Mouse (Mus musculus) liver, embryonic 14.5 days (tissue): ENCODE measurements around the gene Snu13. TPM values are rescaled to one million over a fixed set of nuclear protein-coding genes. Genes with fewer than 3 reads are reported as not detected.

Source experiments
- ATAC-seq: fragments of 200-750 bp; cut with Nextera tagmentation; 2 replicates; pipeline ENCODE4 v1.8.0; 2017; ENCODE audit warnings: moderate number of reproducible peaks, mild to moderate bottlenecking, moderate library complexity; ENCODE audit not compliant: insufficient read depth
- DNase-seq, 3 experiments: peaks; one replicate each; pipeline ENCODE4 v3.0.0-alpha.2; 2012 to 2013; ENCODE audit warnings: low read depth in 3 of 3, low spot score in 3 of 3
- H3K27ac ChIP-seq: fragments of 300-500 bp; sonication (generic); 2 replicates; pipeline ENCODE4 v1.5.1; 2014; ENCODE audit warnings: moderate library complexity, mild to moderate bottlenecking, control low read depth, inconsistent platforms
- H3K27me3 ChIP-seq: fragments of 300-500 bp; sonication (generic); 2 replicates; pipeline ENCODE4 v1.6.1; 2014; ENCODE audit warnings: mild to moderate bottlenecking, low read length, moderate library complexity; ENCODE audit not compliant: control insufficient read depth, insufficient read depth
- H3K36me3 ChIP-seq: fragments of 300-500 bp; sonication (generic); replicated peaks from 2 replicates; pipeline ENCODE4 v1.6.1; 2014; ENCODE audit warnings: low read depth; ENCODE audit not compliant: control insufficient read depth, insufficient read depth
- H3K4me1 ChIP-seq, 2 experiments: fragments of 200-500 bp in 1 of 2; fragments of 300-500 bp in 1 of 2; sonication (generic) in 1 of 2; replicated peaks; 2 replicates each; pipeline ENCODE4 v1.6.1; 2012 to 2014; ENCODE audit warnings: antibody characterized with exemption in 1 of 2, inconsistent platforms in 1 of 2, low read length in 1 of 2; ENCODE audit not compliant: control insufficient read depth in 2 of 2, insufficient read depth in 2 of 2
- H3K4me2 ChIP-seq: fragments of 300-500 bp; sonication (generic); 2 replicates; pipeline ENCODE4 v1.6.1; 2014; ENCODE audit warnings: low read depth, mild to moderate bottlenecking, control low read depth, moderate library complexity
- H3K4me3 ChIP-seq, 2 experiments: fragments of 200-500 bp in 1 of 2; fragments of 300-500 bp in 1 of 2; sonication (generic) in 1 of 2; 2 replicates each; pipeline ENCODE4 v1.5.1; 2012 to 2014; ENCODE audit warnings: low read depth in 2 of 2, low read length in 2 of 2, mild to moderate bottlenecking in 2 of 2, control low read depth in 1 of 2, inconsistent platforms in 1 of 2, moderate library complexity in 1 of 2; ENCODE audit not compliant: insufficient read depth in 1 of 2
- H3K9ac ChIP-seq: fragments of 300-500 bp; sonication (generic); replicated peaks from 2 replicates; pipeline ENCODE4 v1.6.1; 2014; ENCODE audit warnings: mild to moderate bottlenecking, control low read depth, moderate library complexity
- H3K9me3 ChIP-seq: fragments of 300-500 bp; sonication (generic); 2 replicates; pipeline ENCODE4 v1.6.1; 2016; ENCODE audit warnings: low read length, mixed read lengths; ENCODE audit not compliant: control insufficient read depth
- CTCF ChIP-seq: IDR thresholded peaks from 2 replicates; pipeline ENCODE4 v1.5.1; 2016; ENCODE audit warnings: antibody characterized with exemption, low read depth, control low read depth
- EP300 ChIP-seq: IDR thresholded peaks from 2 replicates; pipeline ENCODE4 v1.6.1; 2016; ENCODE audit warnings: antibody characterized with exemption, low read depth
- WGBS: fragments of 180-500 bp; shearing (Covaris S2); extraction: QIAGEN DNeasy Blood & Tissue Kit; methylation state at CpG from one replicate; pipeline ENCODE4 v1.1.7; 2014; ENCODE audit not compliant: insufficient replicate concordance; 5-methylcytosine and 5-hydroxymethylcytosine counted together
- polyA plus RNA-seq, 2 experiments: library from polyadenylated mRNA; depleted of rRNA in 1 of 2; stranded (reverse) in 1 of 2; unstranded in 1 of 2; fragments of >200 nt; fragmentation: Nextera tagmentation in 1 of 2; extraction: Ambion mirVana in 1 of 2; gene quantifications; 2 replicates each; pipeline versions ENCODE4 v1.2.1 to v1.2.3; 2012 to 2014

Gene Snu13
- polyA plus RNA-seq, 2 experiments = 83.1 to 187 TPM

DNA sequence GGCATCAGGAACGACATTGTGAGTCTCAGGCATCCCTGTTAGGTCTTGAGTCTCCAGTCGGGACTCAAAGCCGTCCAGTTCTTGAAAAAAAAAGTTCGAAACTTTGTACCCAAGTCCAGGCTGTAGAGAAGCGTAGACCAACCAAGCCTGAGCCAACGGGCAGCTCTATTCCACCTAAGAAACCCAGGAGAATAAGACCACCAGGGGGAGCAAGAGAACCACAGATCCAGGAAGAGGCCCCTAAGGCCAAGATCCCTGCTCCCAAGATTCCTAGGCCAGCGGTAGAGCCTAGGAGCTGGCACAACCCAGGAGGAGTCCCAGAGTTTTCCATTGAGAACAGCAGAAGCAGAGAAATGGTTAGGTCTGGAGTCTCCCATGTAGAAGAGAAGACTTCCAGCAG lies 18.1 kb upstream of the Snu13 start:
- Histone ChIP-seq H3K27ac (no peak overlapping the region), H3K4me3 (no peak overlapping the region), H3K4me2 (no peak overlapping the region), H3K9me3 (no peaks in the 10 kb centered on the region), H3K9ac (no peak overlapping the region), H3K27me3 (peaks cover 23% of the 10 kb centered on the region), H3K4me1 (no peaks in the 10 kb centered on the region), H3K36me3 (no peaks in the 10 kb centered on the region)
- TF ChIP-seq CTCF (peak; percentile 84), EP300 (no peak)
- no peak for ATAC-seq
- 20% methylated on average over 7 of the region's 7 CpGs for WGBS
- DNase-seq = peak; percentile 45 to 50 (median 46)

DNA sequence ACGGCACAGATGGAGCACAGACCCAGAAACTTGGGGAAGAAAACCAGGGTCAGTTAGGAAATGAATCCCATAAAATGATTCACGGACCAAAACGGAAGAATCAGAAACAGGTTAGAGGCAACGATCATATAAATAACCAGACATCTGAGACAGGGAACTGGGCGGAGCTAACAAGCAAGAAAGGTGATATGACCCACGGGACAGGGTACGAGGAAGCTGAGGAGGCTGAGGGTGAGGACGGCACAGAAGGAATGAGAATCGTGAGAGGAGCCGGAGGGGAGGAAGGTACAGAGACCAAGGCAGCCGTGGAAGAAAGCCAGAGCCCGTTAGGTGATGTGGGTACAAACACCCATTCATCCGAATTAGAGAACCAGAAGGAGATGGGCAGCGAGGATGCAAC lies 16.5 kb upstream of the Snu13 start:
- no peak overlapping the region for H3K27ac ChIP-seq
- H3K9me3 ChIP-seq = no peaks in the 10 kb centered on the region
- H3K36me3 ChIP-seq = no peaks in the 10 kb centered on the region
- WGBS = 52% methylated on average over 14 of the region's 14 CpGs
- no peak overlapping the region for H3K9ac ChIP-seq
- no peak for TF ChIP-seq CTCF
- TF ChIP-seq EP300 = no peak
- no peak for ATAC-seq
- H3K4me3 ChIP-seq = no peak overlapping the region
- peaks cover 9% of the 10 kb centered on the region for H3K27me3 ChIP-seq
- H3K4me1 ChIP-seq = no peaks in the 10 kb centered on the region
- no peak for DNase-seq
- no peak overlapping the region for H3K4me2 ChIP-seq

DNA sequence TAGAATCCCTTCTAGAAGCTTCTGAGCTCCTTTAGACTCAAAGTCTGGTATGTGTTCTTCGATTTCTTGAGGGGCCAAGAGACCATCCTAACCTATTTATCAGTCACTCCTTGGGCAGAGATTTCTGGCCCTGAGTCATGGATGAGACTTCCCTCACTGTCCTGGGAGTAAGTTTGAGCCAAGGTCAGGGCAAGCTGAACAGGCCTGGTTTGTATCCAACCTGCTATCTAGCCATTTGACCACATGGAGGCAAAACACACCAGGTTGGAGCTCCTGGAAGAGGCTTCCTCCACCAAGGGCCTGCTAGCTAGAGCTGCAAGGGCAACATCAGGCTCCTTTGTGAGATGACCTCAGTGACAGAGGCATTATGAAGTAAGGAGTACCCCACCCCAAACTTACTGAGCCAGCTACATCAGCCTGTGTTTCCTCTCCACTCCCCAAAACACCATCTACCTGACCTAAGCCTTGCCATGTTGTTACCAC lies 11.4 kb upstream of the Snu13 start, which contains the start of gene 4930407I10Rik:
Gene 4930407I10Rik, plus strand, starts transcription at position 433 of the 483 bp plus-strand sequence.
- Histone ChIP-seq H3K27ac (no peak within 1 kb of the TSS), H3K9ac (no peak within 1 kb of the TSS), H3K4me2 (no peak within 1 kb of the TSS), H3K4me3 (no peak within 1 kb of the TSS), H3K4me1 (no peaks in the 10 kb centered on the region), H3K9me3 (no peaks in the 10 kb centered on the region), H3K27me3 (no peaks in the 10 kb centered on the region), H3K36me3 (no peaks in the 10 kb centered on the region)
- whole genome bisulfite sequencing = 44% methylated on average over 1 of the region's 1 CpGs
- TF ChIP-seq CTCF = no peak
- no peak for TF ChIP-seq EP300
- ATAC-seq (no peak), DNase-seq (no peak)

DNA sequence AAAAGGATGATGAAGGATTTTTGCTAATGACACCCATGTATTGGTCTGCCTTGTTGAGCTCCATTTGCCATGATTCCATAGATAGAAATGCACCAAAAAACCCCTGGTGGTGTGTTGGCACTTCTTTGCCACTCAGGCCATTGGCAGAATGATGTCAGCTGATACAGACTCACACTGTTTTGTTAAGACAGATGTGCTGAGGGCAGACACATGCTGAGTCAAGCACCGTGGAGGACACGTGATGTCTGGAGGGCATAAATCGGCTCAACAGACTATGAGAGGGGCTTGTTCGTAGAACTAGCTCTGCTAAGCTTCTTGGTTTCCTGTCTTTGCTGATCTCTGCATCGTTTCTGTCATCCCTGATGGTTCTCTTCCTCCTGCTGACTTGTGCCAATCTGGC lies 5.1 kb upstream of the Snu13 start:
- no peak overlapping the region for H3K9ac ChIP-seq
- 40% methylated on average over 5 of the region's 5 CpGs for WGBS
- H3K4me3 ChIP-seq = no peak overlapping the region
- DNase-seq (no peak), ATAC-seq (no peak)
- H3K9me3 ChIP-seq = no peaks in the 10 kb centered on the region
- no peak overlapping the region for H3K4me2 ChIP-seq
- no peak for TF ChIP-seq CTCF
- no peak for TF ChIP-seq EP300
- peaks cover 4 to 5% of the 10 kb centered on the region in 2 experiments; a peak in 3 of 4 replicates for H3K4me1 ChIP-seq
- no peak overlapping the region for H3K27ac ChIP-seq
- no peaks in the 10 kb centered on the region; the same call in 1 of the 2 replicates for H3K27me3 ChIP-seq
- no peaks in the 10 kb centered on the region for H3K36me3 ChIP-seq

DNA sequence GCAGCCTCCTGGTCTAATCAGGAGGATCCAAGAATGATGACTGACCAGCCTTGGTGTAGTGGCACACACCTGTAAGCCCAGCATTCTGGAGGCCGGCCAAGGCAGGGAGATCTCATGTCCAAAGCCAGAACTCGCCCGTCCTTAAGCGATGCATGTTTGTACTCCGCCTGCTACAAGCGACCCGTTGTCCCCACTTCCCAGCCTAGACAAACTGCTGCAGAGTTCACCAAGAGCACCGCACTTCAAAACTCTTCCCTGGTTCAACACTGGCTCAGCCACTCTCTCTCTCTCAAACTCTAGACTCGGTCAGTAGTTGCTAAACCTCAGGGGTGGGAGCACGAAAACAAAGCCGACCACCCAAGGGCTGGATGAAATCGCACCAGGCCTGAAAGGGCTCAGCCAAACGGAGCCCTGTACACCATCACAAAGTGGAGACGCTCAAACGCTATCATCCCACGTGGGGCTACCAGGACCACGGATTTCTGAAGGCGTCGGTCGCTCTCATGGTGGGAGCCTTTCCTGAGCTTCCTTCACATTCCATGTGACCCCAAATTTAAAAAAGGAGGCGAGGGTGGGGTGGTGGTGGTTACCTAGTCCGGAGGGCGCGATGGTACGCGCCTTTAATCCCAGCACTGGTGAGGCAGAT lies 1.0 kb downstream of the Snu13 start:
- under 1% methylated on average over 26 of the region's 26 CpGs for WGBS
- Histone ChIP-seq H3K27me3 (no peaks in the 10 kb centered on the region; the same call in 1 of the 2 replicates), H3K9me3 (no peaks in the 10 kb centered on the region), H3K4me2 (peak overlapping the region; percentile 97), H3K36me3 (peaks cover 16% of the 10 kb centered on the region), H3K9ac (peak overlapping the region; percentile 96), H3K4me3 (peak overlapping the region; percentile 100), H3K27ac (peak overlapping the region; percentile 80), H3K4me1 (peaks cover 10 to 13% of the 10 kb centered on the region in 2 experiments)
- ATAC-seq (0 out of 2 replicates have a peak, but pooled peaks have one; percentile 23), DNase-seq (peak in 1 of 3 experiments; percentile 11)
- no peak for TF ChIP-seq CTCF
- TF ChIP-seq EP300 = no peak
